Mouse (Mus musculus) kidney, postnatal 14 days (tissue): ENCODE results near the gene Arhgef2.

Source experiments
- DNase-seq: peaks from one replicate; pipeline ENCODE4 v3.0.0; 2022; ENCODE audit warnings: mixed read lengths

The Arhgef2 gene

GRCm38 (mm10) chr3:88646426-88646995 is 40.7 kb downstream of the Arhgef2 start:
- no peak for DNase-seq

- no peak for DNase-seq
These were observed 41.3 kb downstream of the Arhgef2 start for GRCm38 (mm10) chr3:88647076-88647475.

- no peak for DNase-seq
These were observed 42.1 kb downstream of the Arhgef2 start for GRCm38 (mm10) chr3:88647779-88648413.

GRCm38 (mm10) chr3:88648452-88649168 is 42.8 kb downstream of the Arhgef2 start:
- no peak for DNase-seq

- no peak for DNase-seq
These were observed 43.4 kb downstream of the Arhgef2 start for GRCm38 (mm10) chr3:88649186-88649585.

GRCm38 (mm10) chr3:88649967-88650366 is 44.2 kb downstream of the Arhgef2 start:
- peak; percentile 1 for DNase-seq

GRCm38 (mm10) chr3:88650713-88651504 is 45.1 kb downstream of the Arhgef2 start:
- no peak for DNase-seq

- DNase-seq = no peak
These were observed 46.2 kb downstream of the Arhgef2 start for GRCm38 (mm10) chr3:88651669-88652618.

- no peak for DNase-seq
These were observed 47.2 kb downstream of the Arhgef2 start, which contains the start of gene Rxfp4 for GRCm38 (mm10) chr3:88652846-88653515. Gene Rxfp4 (minus strand): TSS chr3:88653142.

- DNase-seq = no peak
These were observed 48.0 kb downstream of the Arhgef2 start for GRCm38 (mm10) chr3:88653516-88654370.

- peak; percentile 50 for DNase-seq
These were observed 48.9 kb downstream of the Arhgef2 start for GRCm38 (mm10) chr3:88654621-88655020.

- DNase-seq = no peak
These were observed 49.9 kb downstream of the Arhgef2 start for GRCm38 (mm10) chr3:88655619-88656018.

- no peak for DNase-seq
These were observed 52.8 kb downstream of the Arhgef2 start for GRCm38 (mm10) chr3:88658441-88659127.

- DNase-seq = no peak
These were observed 54.0 kb downstream of the Arhgef2 start for GRCm38 (mm10) chr3:88659798-88660197.

- no peak for DNase-seq
These were observed 58.3 kb downstream of the Arhgef2 start for GRCm38 (mm10) chr3:88664095-88664494.

- DNase-seq = peak; percentile 83
These were observed 71.6 kb downstream of the Arhgef2 start for GRCm38 (mm10) chr3:88677399-88677798.

- DNase-seq = no peak
These were observed 78.0 kb downstream of the Arhgef2 start for GRCm38 (mm10) chr3:88683814-88684213.

GRCm38 (mm10) chr3:88684236-88684979 is 78.6 kb downstream of the Arhgef2 start:
- peak; percentile 12 for DNase-seq
